Mouse (Mus musculus): ENCODE data around the gene Gm765. TPM values are rescaled to one million over a fixed set of nuclear protein-coding genes. Genes with fewer than 3 reads are reported as not detected.

The Gm765 gene
- polyA plus RNA-seq (2012), result not detected in 2 replicates

GRCm38 (mm10) chr6:98342654-98343053, at the start of gene Gm765:
Gm765 (minus strand) TSS chr6:98342754.

